Mouse (Mus musculus) hindbrain, embryonic 14.5 days (tissue): ENCODE results near the gene Olfr1447. TPM values are rescaled to one million over a fixed set of nuclear protein-coding genes. Genes with fewer than 3 reads are reported as not detected.

Source experiments
- ATAC-seq: fragments of 200-750 bp; cut with Nextera tagmentation; 2 replicates; pipeline ENCODE4 v1.8.0; 2017; ENCODE audit warnings: moderate number of reproducible peaks, mild to moderate bottlenecking, moderate TSS enrichment, moderate library complexity; ENCODE audit not compliant: low FRiP score
- DNase-seq: peaks from one replicate; pipeline ENCODE4 v3.0.0-alpha.2; 2015; ENCODE audit warnings: low spot score
- H3K27ac ChIP-seq: fragments of 300-500 bp; sonication (generic); 2 replicates; pipeline ENCODE4 v1.5.1; 2014; ENCODE audit warnings: mild to moderate bottlenecking, moderate library complexity
- H3K27me3 ChIP-seq: fragments of 300-500 bp; sonication (generic); 2 replicates; pipeline ENCODE4 v1.6.1; 2014; ENCODE audit warnings: mild to moderate bottlenecking, low read length, mixed read lengths; ENCODE audit not compliant: control insufficient read depth, insufficient read depth
- H3K36me3 ChIP-seq: fragments of 300-500 bp; sonication (generic); replicated peaks from 2 replicates; pipeline ENCODE4 v1.6.1; 2014; ENCODE audit not compliant: control insufficient read depth, insufficient read depth
- H3K4me1 ChIP-seq: fragments of 300-500 bp; sonication (generic); replicated peaks from 2 replicates; pipeline ENCODE4 v1.6.1; 2014; ENCODE audit warnings: antibody characterized with exemption, low read length, mixed read lengths; ENCODE audit not compliant: control insufficient read depth, insufficient read depth
- H3K4me2 ChIP-seq: fragments of 300-500 bp; sonication (generic); replicated peaks from 2 replicates; pipeline ENCODE4 v1.6.1; 2014; ENCODE audit warnings: mild to moderate bottlenecking, moderate library complexity
- H3K4me3 ChIP-seq: fragments of 300-500 bp; sonication (generic); replicated peaks from 2 replicates; pipeline ENCODE4 v1.5.1; 2014; ENCODE audit warnings: mild to moderate bottlenecking, low read length
- H3K9ac ChIP-seq: fragments of 300-500 bp; sonication (generic); 2 replicates; pipeline ENCODE4 v1.6.1; 2014
- H3K9me3 ChIP-seq: fragments of 300-500 bp; sonication (generic); 2 replicates; pipeline ENCODE4 v1.6.1; 2016; ENCODE audit warnings: low read length; ENCODE audit not compliant: control insufficient read depth
- WGBS: fragments of 180-500 bp; shearing (Covaris S2); extraction: QIAGEN DNeasy Blood & Tissue Kit; methylation state at CpG from one replicate; pipeline ENCODE4 v1.1.7; 2014; 5-methylcytosine and 5-hydroxymethylcytosine counted together
- polyA plus RNA-seq: library from polyadenylated mRNA; unstranded; fragments of >200 nt; fragmentation: Nextera tagmentation; extraction: Ambion mirVana; gene quantifications from 2 replicates; pipeline ENCODE4 v1.2.1, GENCODE M21; 2014

Olfr1447 gene
- not detected in 2 replicates for polyA plus RNA-seq

GRCm38 (mm10) chr19:12903643-12904042, at the start of gene Olfr1447:
Olfr1447 (minus strand) TSS chr19:12903743.
- Histone ChIP-seq H3K4me3 (no peak within 1 kb of the TSS), H3K27me3 (no peaks in the 10 kb centered on the region), H3K4me1 (no peaks in the 10 kb centered on the region), H3K27ac (no peak within 1 kb of the TSS), H3K4me2 (no peak within 1 kb of the TSS), H3K9me3 (0 out of 2 replicates have a peak, but pooled peaks cover 4% of the 10 kb centered on the region), H3K9ac (no peak within 1 kb of the TSS), H3K36me3 (no peaks in the 10 kb centered on the region)
- DNase-seq (no peak), ATAC-seq (no peak)
- WGBS = 96% methylated on average over 1 of the region's 1 CpGs

- ATAC-seq (no peak), DNase-seq (no peak)
- Histone ChIP-seq H3K9me3 (peaks cover 16% of the 10 kb centered on the region; the same call in 1 of the 2 replicates), H3K36me3 (no peaks in the 10 kb centered on the region), H3K27me3 (no peaks in the 10 kb centered on the region), H3K4me3 (no peak within 1 kb of the TSS), H3K4me2 (no peak within 1 kb of the TSS), H3K27ac (no peak within 1 kb of the TSS), H3K9ac (no peak within 1 kb of the TSS), H3K4me1 (no peaks in the 10 kb centered on the region)
- WGBS = 98% methylated on average over 1 of the region's 1 CpGs
Observed at GRCm38 (mm10) chr19:12949958-12950357, 46.4 kb upstream of the Olfr1447 start, which contains the start of gene Olfr1450. Olfr1450 (plus strand) TSS chr19:12950258.

GRCm38 (mm10) chr19:12930540-12930939, 27.0 kb upstream of the Olfr1447 start, which contains the start of gene Olfr1449:
Olfr1449 (plus strand) TSS chr19:12930840.
- no peak within 1 kb of the TSS for H3K4me3 ChIP-seq
- H3K4me1 ChIP-seq = no peaks in the 10 kb centered on the region
- H3K27me3 ChIP-seq = no peaks in the 10 kb centered on the region
- no peak within 1 kb of the TSS for H3K4me2 ChIP-seq
- no peak within 1 kb of the TSS for H3K9ac ChIP-seq
- no peaks in the 10 kb centered on the region for H3K36me3 ChIP-seq
- no peak for DNase-seq
- H3K9me3 ChIP-seq = no peaks in the 10 kb centered on the region
- ATAC-seq = no peak
- no peak within 1 kb of the TSS for H3K27ac ChIP-seq

- Histone ChIP-seq H3K9ac (no peak within 1 kb of the TSS), H3K27me3 (no peaks in the 10 kb centered on the region), H3K4me2 (no peak within 1 kb of the TSS), H3K4me1 (no peaks in the 10 kb centered on the region), H3K36me3 (no peaks in the 10 kb centered on the region), H3K4me3 (no peak within 1 kb of the TSS), H3K27ac (no peak within 1 kb of the TSS), H3K9me3 (no peaks in the 10 kb centered on the region)
- WGBS = 76% methylated on average over 1 of the region's 1 CpGs
- ATAC-seq = no peak
- DNase-seq = no peak
Observed at GRCm38 (mm10) chr19:12924319-12924718, 20.8 kb upstream of the Olfr1447 start, which contains the start of gene Olfr1448. Olfr1448 (minus strand) TSS chr19:12924419.

- 88% methylated on average over 1 of the region's 1 CpGs for WGBS
Observed at GRCm38 (mm10) chr19:12893424-12893823, 10.1 kb downstream of the Olfr1447 start, which contains the start of gene Olfr1446. Olfr1446 (minus strand) TSS chr19:12893524.

GRCm38 (mm10) chr19:12883555-12883954, 20.0 kb downstream of the Olfr1447 start, which contains the start of gene Olfr1445:
Olfr1445 (plus strand) TSS chr19:12883855.
- Histone ChIP-seq H3K36me3 (no peaks in the 10 kb centered on the region), H3K27ac (no peak within 1 kb of the TSS), H3K9me3 (no peaks in the 10 kb centered on the region), H3K4me1 (no peaks in the 10 kb centered on the region), H3K27me3 (no peaks in the 10 kb centered on the region), H3K4me3 (no peak within 1 kb of the TSS), H3K9ac (no peak within 1 kb of the TSS), H3K4me2 (no peak within 1 kb of the TSS)
- DNase-seq (no peak), ATAC-seq (no peak)
- WGBS = 93% methylated on average over 2 of the region's 2 CpGs

More at GRCm38 (mm10) chr19:12893424-12893823, 10.1 kb downstream of the Olfr1447 start, which contains the start of gene Olfr1446:
- DNase-seq (no peak), ATAC-seq (no peak)
- Histone ChIP-seq H3K9me3 (no peaks in the 10 kb centered on the region), H3K36me3 (no peaks in the 10 kb centered on the region), H3K27me3 (no peaks in the 10 kb centered on the region), H3K4me3 (no peak within 1 kb of the TSS), H3K4me1 (no peaks in the 10 kb centered on the region), H3K27ac (no peak within 1 kb of the TSS), H3K9ac (no peak within 1 kb of the TSS), H3K4me2 (no peak within 1 kb of the TSS)

GRCm38 (mm10) chr19:12856983-12857382, 46.6 kb downstream of the Olfr1447 start, which contains the start of gene Olfr1444:
Olfr1444 (plus strand) TSS chr19:12857283.
- no peak within 1 kb of the TSS for H3K4me2 ChIP-seq
- ATAC-seq (no peak), DNase-seq (no peak)
- H3K9ac ChIP-seq = no peak within 1 kb of the TSS
- no peaks in the 10 kb centered on the region for H3K4me1 ChIP-seq
- 53% methylated on average over 1 of the region's 1 CpGs for WGBS
- H3K9me3 ChIP-seq = no peaks in the 10 kb centered on the region
- no peaks in the 10 kb centered on the region for H3K27me3 ChIP-seq
- H3K4me3 ChIP-seq = no peak within 1 kb of the TSS
- H3K27ac ChIP-seq = no peak within 1 kb of the TSS
- no peaks in the 10 kb centered on the region for H3K36me3 ChIP-seq

Other genes starting within 250 kb of the Olfr1447 start
- not detected in 2 replicates for gene Olfr1442, start 233.3 kb downstream of the Olfr1447 start, polyA plus RNA-seq
- gene Olfr1443, start 225.6 kb downstream of the Olfr1447 start, polyA plus RNA-seq = not detected in 2 replicates
- gene Keg1, start 208.0 kb downstream of the Olfr1447 start, polyA plus RNA-seq = not detected in 2 replicates
- gene Cntf, start 138.1 kb downstream of the Olfr1447 start, polyA plus RNA-seq = 0.39 TPM in 1 of 2 replicates, not detected in the other
- gene Zfp91, start 107.6 kb downstream of the Olfr1447 start, polyA plus RNA-seq = 8.5 and 9.6 TPM in 2 replicates
- 0.83 and 1.1 TPM in 2 replicates for gene Lpxn, start 107.5 kb downstream of the Olfr1447 start, polyA plus RNA-seq
- not detected in 2 replicates for gene Gm5244, start 57.1 kb downstream of the Olfr1447 start, polyA plus RNA-seq
- gene Olfr1444, start 46.5 kb downstream of the Olfr1447 start, polyA plus RNA-seq = not detected in 2 replicates
- not detected in 2 replicates for gene Olfr1445, start 19.9 kb downstream of the Olfr1447 start, polyA plus RNA-seq
- gene Olfr1446, start 10.2 kb downstream of the Olfr1447 start, polyA plus RNA-seq = not detected in 2 replicates
- gene Olfr1448, start 20.7 kb upstream of the Olfr1447 start, polyA plus RNA-seq = not detected in 2 replicates
- gene Olfr1449, start 27.1 kb upstream of the Olfr1447 start, polyA plus RNA-seq = not detected in 2 replicates
- not detected in 2 replicates for gene Olfr1450, start 46.5 kb upstream of the Olfr1447 start, polyA plus RNA-seq
- not detected in 2 replicates for gene Olfr1451, start 91.3 kb upstream of the Olfr1447 start, polyA plus RNA-seq
- gene Olfr1453, start 124.6 kb upstream of the Olfr1447 start, polyA plus RNA-seq = not detected in 2 replicates
- not detected in 2 replicates for gene Olfr1454, start 156.9 kb upstream of the Olfr1447 start, polyA plus RNA-seq
- gene Olfr1457, start 194.1 kb upstream of the Olfr1447 start, polyA plus RNA-seq = not detected in 2 replicates
- gene Olfr1458, start 203.0 kb upstream of the Olfr1447 start, polyA plus RNA-seq = not detected in 2 replicates
- not detected in 2 replicates for gene Olfr1459, start 245.8 kb upstream of the Olfr1447 start, polyA plus RNA-seq